Mouse (Mus musculus): ENCODE data around the gene Tmem14c.

- TF ChIP-seq CTCF (IDR thresholded peaks at IDR 0.05; ENCODE audit: borderline replicate concordance, control insufficient read depth, extremely low read depth, insufficient read depth, low read length, poor library complexity) (no peak), POLR2A (IDR thresholded peaks at IDR 0.05; ENCODE audit: control insufficient read depth, extremely low read depth, insufficient read depth, low read length, poor library complexity) (no peak)
Observed at GRCm38 (mm10) chr13:41071617-41072016, 55.5 kb downstream of the Tmem14c start.
